ENCODE assay signal across 1 mouse cellular context in the genomic region with DNA sequence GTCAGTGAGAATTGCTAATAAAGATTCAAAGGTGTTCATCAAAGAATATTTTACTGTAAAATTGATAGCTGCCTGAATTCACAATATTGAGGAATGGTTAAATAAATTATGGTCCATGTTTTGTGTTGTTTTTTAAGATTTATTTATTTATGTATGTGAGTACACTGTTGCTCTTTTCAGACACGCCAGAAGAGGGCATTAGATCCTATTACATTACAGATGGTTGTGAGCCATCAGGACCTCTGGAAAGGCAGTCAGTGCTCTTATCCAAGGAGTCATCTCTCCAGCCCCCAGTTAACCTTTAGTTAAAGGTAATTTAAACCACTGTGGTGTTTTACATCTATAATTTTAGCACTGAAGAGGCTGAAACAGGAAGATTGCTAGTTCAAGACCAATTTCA.
TF ChIP-seq lines count a peak whose summit lies in the region.

No protein-coding gene starts in this region.

TF ChIP-seq in MEL, 35 proteins besides CTCF, POLR2A, EP300 and RAD21 (continued from another document):
- no peak for TF ChIP-seq MEF2A (IDR thresholded peaks at IDR 0.05; ENCODE audit: extremely low read depth, insufficient replicate concordance, low read depth, low read length, poor library complexity, severe bottlenecking)
- no peak for TF ChIP-seq ZKSCAN1 (IDR thresholded peaks at IDR 0.05; ENCODE audit: low read depth, low read length)
- TF ChIP-seq TCF12 (IDR thresholded peaks at IDR 0.05; ENCODE audit: low read depth, low read length): no peak
- no peak for TF ChIP-seq HCFC1 (IDR thresholded peaks at IDR 0.05; ENCODE audit: low read depth, low read length)
- no peak for TF ChIP-seq UBTF (IDR thresholded peaks at IDR 0.05; ENCODE audit: borderline replicate concordance, insufficient read depth, low read depth, low read length)
- no peak for TF ChIP-seq NRF1 (IDR thresholded peaks at IDR 0.05; ENCODE audit: insufficient read depth, low read depth, low read length, poor library complexity, severe bottlenecking)
- no peak for TF ChIP-seq TAL1 (IDR thresholded peaks at IDR 0.05; ENCODE audit: low read length)
- TF ChIP-seq JUND (IDR thresholded peaks at IDR 0.05; ENCODE audit: low read depth, low read length): no peak
- no peak for TF ChIP-seq SIN3A (IDR thresholded peaks at IDR 0.05; ENCODE audit: low read length)
- TF ChIP-seq NELFE (IDR thresholded peaks at IDR 0.05; ENCODE audit: low read depth, low read length): no peak
- no peak for TF ChIP-seq MYC (IDR thresholded peaks at IDR 0.05; ENCODE audit: low read depth, low read length)
TF ChIP-seq in MEL: peak in this region for 0.
